Mouse (Mus musculus): ENCODE data around the gene Larp1. TPM values are rescaled to one million over a fixed set of nuclear protein-coding genes. Genes with fewer than 3 reads are reported as not detected.

The Larp1 gene
- total and polyA plus RNA-seq, 3 experiments: 39.8 to 137 (median 75.1) TPM

DNA sequence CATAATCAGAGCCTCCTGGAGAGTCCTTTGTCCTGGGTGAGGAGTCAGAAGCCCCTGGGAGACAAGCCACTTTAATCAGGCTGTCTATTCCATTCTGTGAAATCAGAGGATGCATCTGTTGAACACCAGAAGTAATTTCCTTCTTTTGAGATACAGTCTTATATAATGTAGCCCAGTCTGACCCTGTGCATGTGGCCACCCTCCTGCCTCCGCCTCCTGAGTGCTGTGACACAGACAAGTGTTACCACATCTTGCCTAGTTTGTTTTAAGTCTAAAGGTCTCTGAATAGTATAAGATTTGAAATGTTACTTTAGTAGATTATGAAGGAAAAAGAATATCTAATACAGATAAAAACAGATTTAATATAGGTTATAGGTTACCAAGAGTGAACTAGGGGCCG lies 91.1 kb downstream of the Larp1 start:
- DNase-seq: no peak

DNA sequence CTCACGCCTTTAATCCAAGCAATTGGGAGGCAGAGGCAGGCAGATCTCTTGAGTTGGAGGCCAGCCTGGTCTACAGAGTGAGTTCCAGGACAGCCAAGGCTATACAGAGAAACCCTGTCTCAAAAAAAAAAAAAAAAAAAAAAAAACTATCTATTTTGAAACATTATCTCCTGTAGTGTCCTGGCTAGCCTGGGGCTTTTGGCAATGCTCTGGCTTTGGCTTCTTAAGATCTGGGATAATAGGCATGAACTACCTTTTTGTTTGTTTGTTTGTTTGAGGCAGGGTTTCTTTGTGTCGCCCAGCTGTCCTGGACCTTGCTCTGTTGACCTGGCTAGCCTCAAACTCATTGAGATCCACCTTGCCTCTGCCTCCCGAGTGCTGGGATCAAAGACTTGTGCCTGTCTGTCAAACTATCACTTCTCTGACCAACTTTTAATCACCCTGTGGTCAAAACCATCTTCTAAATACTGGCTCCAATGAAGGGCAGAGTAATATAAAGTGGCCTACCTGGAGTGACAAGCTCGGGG lies 92.4 kb downstream of the Larp1 start:
- no peak for DNase-seq

DNA sequence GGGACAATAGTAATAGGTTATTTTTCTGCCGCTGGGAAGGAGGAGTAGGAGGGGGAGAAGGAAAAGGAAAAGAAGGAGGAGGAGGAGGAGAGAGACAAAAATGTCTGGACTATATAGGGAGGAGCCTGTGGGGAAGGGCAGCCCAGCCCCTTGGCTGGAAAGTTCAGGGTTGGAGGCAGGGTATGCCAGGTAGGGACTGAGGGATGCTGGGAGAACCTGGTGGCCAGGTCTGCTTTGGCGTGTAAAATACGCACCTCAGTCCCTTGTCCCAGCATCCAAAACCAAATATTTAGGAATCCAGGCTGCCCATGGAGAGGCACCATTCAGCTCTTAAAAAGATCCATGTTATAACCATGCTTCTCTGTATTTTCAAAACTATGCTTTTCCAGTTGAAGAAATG lies 93.3 kb downstream of the Larp1 start:
- no peak for DNase-seq

DNA sequence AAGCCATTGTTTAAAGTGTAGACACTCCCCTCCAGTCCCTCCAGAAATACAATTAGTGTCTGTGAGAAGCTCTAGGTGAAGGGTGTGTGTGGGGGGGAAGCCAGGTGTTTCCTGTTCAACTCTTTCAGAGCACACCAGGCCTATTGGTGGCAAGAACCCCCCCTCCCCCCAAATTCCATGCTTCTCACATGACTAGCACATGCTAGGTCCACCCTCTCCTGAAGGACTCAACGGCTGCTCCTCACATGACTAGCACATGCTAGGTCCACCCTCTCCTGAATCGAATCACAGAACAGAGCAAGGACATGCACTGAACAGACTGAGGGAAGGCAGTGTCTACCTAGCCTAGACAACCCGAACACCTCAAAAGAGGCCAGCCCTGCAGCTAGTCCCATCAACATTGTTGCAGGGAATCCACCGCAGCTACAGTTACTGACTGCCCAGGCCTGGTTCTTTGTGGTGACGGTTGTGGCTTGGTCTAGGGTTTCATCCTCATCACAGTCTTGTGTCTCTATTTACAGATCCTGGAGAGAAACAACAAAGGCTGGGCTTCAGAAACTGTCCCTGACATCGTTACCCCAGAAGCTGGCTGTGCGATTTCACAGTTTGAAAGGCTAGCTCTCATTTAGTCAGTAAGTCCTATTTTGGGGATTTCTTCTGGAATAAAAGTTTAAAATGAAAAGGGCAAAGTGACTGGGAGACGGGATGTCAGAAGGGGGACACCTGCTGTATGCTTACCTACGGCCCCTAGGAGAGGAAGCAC lies 93.9 kb downstream of the Larp1 start:
- DNase-seq: no peak

DNA sequence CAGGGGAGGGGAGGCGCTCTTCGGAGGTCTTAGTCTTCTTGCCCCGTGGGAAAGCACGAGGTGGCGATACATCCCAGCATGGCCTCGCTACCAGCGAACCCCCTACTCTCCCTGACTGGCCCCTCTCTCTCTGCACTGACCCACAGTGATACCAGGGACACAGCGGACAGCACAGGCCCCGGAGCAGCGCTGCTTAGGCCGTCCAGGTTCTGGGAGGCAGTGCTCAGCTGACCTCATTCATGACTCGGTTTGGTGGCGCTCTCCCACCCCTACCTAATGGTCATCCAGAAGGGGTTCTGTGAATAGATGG lies 94.4 kb downstream of the Larp1 start:
- no peak for DNase-seq

DNA sequence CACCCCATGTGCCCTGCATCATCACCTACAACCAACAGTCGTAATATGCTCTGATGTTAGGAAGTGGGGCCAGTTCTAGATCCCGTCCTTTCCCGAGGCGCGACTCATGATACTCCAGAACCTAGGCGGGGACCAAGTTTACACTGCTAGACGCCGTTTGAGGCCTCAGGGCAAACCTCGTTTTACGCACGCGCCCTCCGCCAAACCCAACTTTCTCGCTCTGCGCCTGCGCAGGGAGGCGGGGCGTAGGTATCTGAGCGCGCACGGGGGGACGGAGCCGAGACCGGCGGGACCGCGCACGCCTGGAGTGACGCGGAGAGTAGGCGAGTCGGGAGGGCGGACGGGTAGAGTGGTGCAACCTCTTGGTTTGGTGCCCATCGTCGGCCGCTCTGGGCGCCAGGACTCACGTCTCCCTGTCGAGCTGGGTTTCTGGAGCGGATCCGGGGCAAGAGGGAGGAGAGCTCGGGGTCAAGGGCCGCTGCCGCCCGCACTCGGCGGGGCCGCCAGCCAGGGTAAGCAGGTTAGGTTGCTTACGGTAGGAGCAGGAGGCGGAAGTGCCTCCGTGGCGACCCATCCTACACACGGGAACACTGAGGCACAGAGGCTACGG lies 94.9 kb downstream of the Larp1 start, which contains the start of gene Cnot8:
TSS of gene Cnot8 (plus strand) at position 457 of the 610 bp plus-strand sequence.
- DNase-seq: peak; percentile 100

DNA sequence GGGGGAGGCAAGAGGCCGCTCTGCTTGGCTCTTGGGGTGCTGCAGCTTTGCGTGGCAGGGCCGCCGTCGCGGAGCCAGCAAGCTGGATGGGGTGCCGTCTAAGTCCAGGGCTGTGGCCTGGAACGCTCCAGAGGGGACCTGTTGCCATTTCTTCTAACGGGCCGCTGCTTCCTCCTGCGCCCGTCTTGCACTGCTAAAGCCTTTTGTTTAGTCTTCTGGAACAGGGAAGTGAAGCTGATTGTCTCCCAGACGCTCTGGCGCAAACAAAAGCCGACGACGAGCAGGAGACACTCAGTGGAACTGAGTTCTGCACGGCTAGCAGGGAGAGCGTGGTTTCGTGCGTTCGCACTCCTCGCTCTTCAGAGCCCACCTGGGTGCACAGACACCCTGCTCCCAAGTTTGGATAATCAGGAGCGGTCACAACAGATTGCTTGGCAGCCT lies 95.5 kb downstream of the Larp1 start:
- no peak for DNase-seq

DNA sequence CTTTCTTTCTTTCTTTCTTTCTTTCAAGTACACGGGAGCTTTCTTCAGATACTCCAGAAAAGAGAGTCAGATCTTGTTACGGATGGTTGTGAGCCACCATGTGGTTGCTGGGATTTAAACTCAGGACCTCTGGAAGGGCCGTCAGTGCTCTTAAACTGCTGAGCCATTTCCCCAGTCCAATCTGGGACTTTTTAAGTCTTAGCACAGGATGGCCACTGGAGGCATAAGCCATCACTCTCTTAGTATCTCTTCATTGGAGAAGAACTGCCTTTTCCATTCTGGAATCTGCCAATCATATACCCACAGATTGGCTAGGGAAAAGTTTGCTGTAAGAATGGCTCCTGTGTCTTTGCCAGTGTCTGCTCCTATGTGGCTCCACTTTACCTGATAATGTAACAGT lies 98.1 kb downstream of the Larp1 start:
- no peak for DNase-seq

DNA sequence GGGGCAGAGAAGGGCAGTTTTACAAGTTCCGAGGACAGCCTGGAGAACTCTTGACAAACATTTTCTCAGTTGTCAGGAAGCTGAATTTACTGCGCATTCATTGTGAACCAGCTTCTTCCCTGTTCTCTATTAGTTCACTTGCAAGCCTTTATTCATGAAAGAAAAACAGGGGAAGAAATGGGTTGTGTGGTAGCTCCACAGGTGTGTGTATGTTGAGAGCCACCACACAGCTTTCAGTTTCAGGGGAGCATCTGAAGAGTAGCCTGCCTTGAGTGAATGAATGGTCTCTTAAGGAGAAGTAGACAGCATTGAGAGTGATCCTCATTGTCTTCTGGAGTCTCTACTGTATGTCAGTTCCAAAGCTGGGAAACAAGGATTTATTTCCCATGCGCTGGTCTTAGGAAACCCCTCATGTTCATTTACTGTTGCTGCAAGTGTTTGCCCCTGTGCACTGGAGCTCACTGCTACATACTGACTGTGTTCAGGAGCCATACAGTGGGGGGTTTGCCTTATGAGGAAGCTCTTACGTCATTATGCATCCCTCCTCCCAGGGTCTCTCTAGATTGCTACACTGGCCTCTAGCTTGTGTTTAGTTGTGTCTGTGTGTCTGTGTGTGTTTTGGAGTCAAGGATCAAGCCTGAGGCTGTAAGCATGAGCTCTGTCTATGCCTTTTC lies 98.9 kb downstream of the Larp1 start:
- no peak for DNase-seq

Other genes starting within 250 kb of the Larp1 start
- gene Sap30l, start 207.4 kb upstream of the Larp1 start, total RNA-seq (2021): 10 to 100 TPM; 55.8 to 55.9 TPM
- 77.8 and 86.8 TPM in 2 replicates for gene Sap30l, start 207.4 kb upstream of the Larp1 start, polyA plus RNA-seq (2012; rRNA removed)
- 10 to 100 TPM in 1 of 2 experiments, 1 to 10 TPM in 1; 7.7 to 18.8 TPM for gene Hand1, start 176.2 kb upstream of the Larp1 start, total RNA-seq (2021)
- 23.8 and 35.6 TPM in 2 replicates for gene Hand1, start 176.2 kb upstream of the Larp1 start, polyA plus RNA-seq (2012; rRNA removed)
- gene Gm12248, start 84.1 kb downstream of the Larp1 start, total RNA-seq (2021): 1 to 10 TPM in 1 of 2 experiments, not detected in 1; 3.9 TPM
- 2.9 and 4.4 TPM in 2 replicates for gene Gm12248, start 84.1 kb downstream of the Larp1 start, polyA plus RNA-seq (2012; rRNA removed)
- gene Cnot8, start 95.1 kb downstream of the Larp1 start, total RNA-seq (2021): 10 to 100 TPM; 46.7 to 49.6 TPM
- 25.3 and 29.8 TPM in 2 replicates for gene Cnot8, start 95.1 kb downstream of the Larp1 start, polyA plus RNA-seq (2012; rRNA removed)
- 10 to 100 TPM; 21.2 to 21.4 TPM for gene Gemin5, start 159.5 kb downstream of the Larp1 start, total RNA-seq (2021)
- gene Gemin5, start 159.5 kb downstream of the Larp1 start, polyA plus RNA-seq (2012; rRNA removed): 8.4 and 9.1 TPM in 2 replicates
- gene Mrpl22, start 162.6 kb downstream of the Larp1 start, total RNA-seq (2021): 10 to 100 TPM; 83.9 to 89.2 TPM
- 25.2 and 33.4 TPM in 2 replicates for gene Mrpl22, start 162.6 kb downstream of the Larp1 start, polyA plus RNA-seq (2012; rRNA removed)
- 10 to 100 TPM; 18.2 to 22.0 TPM for gene Igtp, start 190.5 kb downstream of the Larp1 start, total RNA-seq (2021)
- gene Igtp, start 190.5 kb downstream of the Larp1 start, polyA plus RNA-seq (2012; rRNA removed): 8.6 and 10.2 TPM in 2 replicates
- 10 to 100 TPM; 11.3 to 14.5 TPM for gene Irgm2, start 190.6 kb downstream of the Larp1 start, total RNA-seq (2021)
- gene Irgm2, start 190.6 kb downstream of the Larp1 start, polyA plus RNA-seq (2012; rRNA removed): 8.5 and 12.6 TPM in 2 replicates

All from adrenal gland, adult 2 months (tissue).